Mouse (Mus musculus): ENCODE measurements around the gene Dpp3.
"Not testable (repeated sequence)": the region's sequence is repeated elsewhere in the genome, so short reads cannot be mapped to it uniquely, and the experiment has no call there.

Gene Dpp3

DNA sequence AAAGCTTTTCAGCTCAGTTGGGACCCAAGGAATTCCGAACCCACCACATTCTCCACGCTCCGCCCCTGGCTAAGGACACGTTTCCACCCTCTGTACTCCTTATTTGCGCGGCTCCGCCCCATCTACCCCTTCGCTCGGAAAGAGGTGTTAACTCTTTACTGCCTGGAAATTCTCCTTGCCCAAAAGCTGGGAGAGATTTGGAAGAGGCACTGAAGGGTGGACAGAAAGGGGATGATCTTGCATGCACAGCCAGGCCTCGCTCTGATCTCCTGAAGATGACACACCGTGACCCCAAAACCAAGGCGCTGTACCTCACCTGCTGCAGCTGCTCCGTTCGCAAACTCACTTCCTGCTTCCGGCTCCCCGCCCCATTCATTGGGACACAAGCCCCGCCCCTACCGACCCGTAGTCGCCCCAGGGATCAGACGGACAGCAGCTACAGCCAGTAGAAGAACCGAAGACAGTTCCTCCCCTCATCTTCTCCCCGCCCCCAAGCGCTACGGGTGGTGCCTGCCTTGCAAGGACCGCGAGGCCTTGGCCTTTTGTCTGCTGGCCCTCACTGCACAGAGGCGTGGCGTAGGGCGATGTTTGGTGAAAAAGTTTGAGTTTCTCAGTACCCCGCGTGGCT is at the start of gene Dpp3:
Gene Dpp3 (minus strand): TSS at position 384 of the 628 bp plus-strand sequence.
- peak; percentile 100 for DNase-seq

DNA sequence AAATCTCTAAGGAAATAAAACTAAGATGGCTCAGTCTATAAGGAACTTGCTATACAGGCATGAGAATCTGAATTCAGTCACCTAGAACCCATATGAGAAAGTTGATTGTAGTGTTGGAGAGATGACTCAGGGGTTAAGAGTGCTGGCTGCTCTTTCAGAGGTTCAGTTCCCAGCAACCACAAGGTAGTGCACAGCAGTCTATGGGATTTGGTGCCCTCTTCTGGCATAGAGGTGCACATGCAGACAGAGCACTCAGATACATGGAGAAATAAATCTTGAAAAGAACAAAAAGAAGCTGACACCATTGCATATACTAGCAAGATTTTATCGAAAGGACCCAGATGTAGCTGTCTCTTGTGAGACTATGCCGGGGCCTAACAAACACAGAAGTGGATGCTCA is 40.1 kb upstream of the Dpp3 start:
- DNase-seq: no peak

DNA sequence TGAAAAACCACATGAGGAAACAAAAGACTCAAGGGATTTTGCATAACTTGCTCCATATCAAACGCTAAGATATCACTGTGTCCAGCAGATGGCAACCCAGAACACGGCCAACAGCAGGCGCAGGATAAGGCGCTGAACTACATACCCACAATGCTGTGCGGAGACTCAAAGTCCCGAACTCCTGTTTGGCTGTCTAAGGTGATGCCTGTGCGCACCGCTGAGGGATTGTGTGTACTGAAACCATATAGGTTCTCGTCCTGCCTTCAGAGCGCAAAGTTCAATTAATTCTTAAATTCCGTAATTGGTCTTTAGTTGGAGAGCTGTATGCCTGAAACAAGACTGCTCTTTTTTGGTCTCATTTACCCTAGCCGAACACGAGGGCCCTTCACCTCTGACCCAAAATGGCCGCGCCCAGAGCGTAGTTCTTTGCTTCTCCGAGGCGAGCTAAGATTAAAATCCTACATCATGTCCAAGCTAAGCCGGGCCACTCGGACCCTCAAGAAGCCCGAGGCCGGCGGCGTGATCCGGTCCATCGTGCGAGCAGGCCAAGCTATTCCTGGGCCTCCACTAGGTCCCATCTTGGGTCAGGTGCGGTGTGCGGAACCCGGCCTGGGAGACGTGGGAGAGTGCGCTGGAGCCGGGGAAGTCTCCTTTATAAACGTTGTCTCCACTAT is 34.0 kb upstream of the Dpp3 start, which contains the start of gene Mrpl11:
Gene Mrpl11 (plus strand): TSS at position 220 of the 674 bp plus-strand sequence.
- peak; percentile 92 to 94 for DNase-seq

DNA sequence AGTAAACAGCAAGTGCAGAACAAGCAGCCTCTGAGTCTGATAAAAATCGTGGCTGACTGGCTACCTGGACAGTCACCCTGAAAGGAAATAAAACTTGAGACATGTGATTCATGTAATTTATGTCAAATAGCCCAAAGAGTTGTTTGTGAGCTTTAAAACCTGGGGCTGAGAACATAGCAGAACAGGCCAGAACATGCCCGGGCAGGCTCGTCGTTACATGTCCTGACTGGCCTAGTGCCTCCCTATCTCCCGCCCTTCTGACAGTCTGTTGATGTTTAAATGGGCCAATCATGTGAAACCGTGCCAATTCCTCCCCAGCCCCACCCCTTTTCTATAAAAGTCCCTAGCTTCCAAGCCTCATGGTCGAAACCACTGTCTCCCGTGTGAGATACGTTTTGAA is 20.6 kb upstream of the Dpp3 start:
- not testable (repeated sequence) for DNase-seq

DNA sequence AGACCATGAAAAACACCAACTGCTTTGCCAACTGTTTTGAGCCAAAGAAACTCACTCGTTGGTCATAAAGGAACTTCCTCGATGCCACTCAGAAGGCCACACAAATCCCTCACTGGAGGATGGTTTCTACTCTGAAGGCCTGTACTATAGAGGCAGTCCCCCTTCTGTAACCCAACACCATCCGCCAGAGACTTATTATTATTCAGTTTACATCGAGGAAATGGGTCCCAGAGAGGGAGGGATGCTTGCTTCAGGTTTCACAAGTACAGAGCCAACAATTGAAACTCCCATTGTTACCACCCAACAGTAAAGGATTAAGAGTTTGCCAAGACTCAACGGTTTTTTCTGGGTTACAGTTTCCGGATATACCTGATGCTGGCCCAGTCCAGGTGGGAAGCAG is 17.5 kb upstream of the Dpp3 start:
- DNase-seq: no peak

DNA sequence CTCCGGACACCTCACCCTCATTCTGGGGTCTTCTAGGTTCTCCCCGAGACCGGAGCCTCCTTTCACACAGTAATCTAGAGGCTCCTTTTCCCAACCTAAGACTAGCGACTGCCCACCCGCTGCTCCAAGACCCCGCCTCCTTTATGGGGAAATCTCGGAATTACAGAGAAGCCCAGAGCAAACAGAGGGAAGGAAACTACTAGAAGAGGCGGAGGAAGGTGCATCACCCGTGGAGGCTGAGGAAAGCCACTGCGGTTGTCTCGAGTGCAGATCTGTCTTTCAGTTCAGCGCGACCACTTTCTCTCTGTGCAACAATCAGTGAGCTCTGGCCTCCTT is 15.1 kb upstream of the Dpp3 start:
- no peak for DNase-seq

DNA sequence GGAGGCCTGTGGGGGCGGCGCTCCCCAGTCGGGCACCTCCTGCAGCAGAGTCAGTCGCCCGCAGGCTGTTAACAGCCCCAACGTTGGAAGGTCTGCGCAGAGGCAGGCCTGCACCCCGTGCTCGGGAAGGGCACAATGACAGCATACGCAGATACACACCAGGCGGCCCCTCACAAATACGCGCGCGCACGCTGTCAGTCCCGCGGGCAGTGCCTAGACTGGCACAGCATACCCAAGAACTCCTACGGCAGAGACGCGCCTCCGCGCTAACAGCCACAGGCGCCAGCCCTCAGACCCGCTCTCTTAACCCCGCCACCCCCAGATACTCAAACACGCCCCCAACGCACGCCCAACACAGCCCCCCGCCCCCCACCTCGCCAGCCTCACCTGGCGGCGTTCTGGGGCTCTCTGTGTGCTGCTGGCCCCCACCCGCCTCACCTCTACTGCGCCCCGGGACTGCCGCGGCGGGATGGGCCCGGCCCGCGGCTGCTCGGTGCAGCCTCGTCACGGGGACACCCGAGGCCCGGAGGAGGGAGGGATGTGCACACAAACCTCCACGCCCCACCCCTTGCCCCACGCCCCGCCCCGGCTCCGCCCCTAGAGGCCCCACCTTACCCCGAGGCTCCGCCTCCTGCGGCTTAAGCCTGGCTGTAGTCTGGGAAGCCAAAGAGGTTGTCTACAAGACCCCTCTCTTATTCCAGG is 14.6 kb upstream of the Dpp3 start, which contains the start of gene Peli3:
Gene Peli3 (minus strand): TSS at position 577 of the 702 bp plus-strand sequence.
- peak; percentile 92 to 93 for DNase-seq

DNA sequence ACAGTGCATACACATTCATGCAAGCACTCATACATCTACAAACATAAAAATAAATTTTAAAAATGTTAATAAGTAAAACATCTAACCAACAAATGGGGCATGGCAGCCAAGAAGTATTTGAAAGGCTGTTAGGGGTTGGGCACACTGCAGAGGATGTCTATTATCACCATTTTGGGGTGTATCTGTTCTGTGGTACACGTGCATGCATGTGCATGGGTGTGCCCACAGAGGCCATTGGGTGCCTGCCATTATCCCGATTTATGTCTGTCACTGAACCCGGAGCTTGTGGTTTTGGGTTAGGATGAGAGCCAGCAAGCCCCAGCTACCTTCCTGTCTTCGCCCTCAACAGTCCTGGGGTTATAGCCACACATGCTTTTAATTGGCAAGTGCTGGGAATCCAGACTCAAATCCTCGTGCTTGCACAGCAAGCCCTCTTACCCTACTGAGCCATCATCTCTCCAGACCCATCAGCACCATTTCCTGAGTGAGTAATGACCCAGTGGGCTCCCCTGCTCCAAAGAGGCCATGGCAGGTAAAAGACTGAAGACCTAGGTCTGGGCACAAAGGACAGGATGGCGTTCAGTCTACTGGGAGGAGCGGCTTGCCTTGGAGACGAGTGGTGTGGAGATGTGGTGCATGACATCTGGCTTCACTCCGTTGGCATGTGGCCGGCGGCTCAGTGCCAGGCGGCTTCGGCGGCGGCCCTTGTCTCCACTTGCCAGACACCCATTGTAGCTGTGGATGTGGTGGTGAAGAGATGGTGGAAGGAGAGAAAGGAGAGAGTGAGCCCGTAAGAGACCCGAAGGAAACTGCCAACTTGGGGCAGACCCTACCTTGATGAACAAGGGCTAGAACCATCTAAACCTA is 9.6 kb upstream of the Dpp3 start:
- DNase-seq: no peak

DNA sequence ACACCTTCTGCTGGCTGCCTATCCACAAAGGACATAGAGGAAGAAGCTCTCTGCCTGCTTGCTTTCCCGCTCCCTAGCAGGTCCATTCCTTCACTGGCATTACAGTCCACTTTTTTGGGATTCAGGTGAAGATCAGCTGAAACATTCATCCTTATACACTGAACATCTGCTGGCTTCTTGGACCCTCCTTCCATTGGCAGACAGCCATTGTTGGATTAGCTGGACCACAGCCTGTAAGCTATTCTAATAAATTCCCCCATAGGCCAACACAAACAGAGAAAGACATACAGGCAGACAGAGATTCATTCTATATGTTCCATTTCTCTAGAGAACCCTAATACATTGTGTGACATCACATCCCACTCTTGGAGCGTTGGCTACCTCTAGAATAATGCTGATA is 8.8 kb upstream of the Dpp3 start:
- no peak for DNase-seq

DNA sequence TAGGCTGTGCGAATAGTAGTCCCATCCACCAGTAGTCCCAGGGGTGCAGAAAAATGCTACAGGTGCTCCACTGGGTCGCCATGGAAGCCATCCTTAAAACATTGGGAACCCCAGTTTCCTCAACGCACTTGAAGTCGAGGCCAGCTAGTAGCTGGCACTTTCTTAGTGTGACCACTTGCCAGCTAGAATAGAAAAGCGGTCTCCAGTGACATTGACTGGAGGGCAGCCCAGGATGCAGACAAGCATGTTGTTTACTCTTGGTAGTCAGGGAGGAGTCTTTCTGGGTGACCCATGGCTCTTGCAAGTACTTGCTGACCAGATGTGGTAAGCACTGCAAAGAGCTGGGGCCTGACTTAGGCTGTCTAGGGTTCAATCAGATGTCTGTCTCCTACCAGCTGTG is 694 bp upstream of the Dpp3 start:
- DNase-seq: peak; percentile 15 to 28

DNA sequence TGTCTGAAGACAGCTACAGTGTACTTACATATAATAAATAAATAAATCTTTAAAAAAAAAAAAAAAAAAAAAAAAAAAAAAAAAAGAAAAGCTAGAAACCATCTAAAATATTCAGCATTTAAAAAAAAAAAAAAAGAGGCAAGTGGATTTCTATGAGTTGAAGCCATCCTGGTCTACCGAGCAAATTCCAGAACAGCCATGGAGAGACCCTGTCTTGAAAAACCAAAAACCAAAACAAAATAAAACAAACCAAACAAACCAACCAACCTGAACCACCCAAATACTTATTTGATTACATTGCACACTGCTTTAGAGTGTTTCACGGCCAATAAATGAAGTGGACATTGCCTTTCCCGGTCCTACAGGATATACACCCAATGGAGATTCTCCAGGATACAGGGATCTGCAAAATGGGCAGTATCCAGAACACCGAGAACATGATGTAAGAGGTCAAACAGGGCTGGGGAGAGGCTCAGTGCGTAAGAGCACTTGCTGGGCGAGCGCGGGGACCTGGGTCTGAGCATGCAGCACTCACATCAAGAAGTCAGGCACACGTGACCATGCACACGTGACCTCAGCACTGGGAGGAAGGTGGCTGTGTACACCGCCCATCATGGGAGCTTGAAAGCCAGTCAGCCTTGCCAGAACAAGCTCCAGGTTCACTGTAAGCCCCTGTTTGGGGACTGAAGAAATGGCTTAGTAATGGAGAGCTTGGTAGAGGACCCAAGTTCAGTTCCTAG is 2.8 kb downstream of the Dpp3 start:
- no peak for DNase-seq

DNA sequence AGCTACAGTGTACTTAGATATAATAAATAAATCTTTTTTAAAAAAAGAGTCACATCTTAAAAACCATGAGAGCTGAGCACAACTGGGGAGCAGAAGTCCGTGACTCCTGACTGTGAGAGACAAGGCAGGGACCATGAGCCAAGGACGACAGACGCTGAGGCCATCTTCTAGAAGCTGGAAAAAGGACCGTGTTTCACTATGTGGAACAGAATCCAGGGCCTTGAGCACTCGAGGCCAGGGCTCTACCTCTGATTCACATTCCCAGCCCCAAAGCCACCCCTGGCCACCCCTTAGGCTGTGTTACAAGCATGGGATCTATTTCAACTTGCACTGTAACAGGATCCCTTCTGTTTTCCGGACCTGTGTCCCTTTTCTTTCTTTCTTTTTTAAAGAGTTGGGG is 8.4 kb downstream of the Dpp3 start:
- DNase-seq: no peak

DNA sequence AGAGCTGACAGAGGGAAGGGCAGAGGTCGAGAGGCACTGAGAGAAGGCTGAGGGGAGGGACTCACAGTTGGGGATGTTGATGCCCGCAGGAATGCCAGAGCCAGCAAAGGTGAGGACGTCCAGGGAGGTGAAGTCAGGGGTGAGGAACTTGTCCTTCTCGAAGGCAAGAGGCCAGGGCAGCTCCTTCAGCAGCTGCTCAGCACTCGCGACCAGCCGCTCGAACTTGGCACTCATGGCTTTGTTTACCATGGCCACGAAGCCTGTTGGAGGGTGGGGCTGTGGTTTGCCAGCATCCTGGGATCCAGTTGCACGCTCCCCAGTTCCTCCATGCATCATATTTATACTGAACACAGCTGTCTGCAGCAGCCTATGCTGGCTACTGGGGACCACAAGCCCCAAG is 11.3 kb downstream of the Dpp3 start:
- DNase-seq: no peak

DNA sequence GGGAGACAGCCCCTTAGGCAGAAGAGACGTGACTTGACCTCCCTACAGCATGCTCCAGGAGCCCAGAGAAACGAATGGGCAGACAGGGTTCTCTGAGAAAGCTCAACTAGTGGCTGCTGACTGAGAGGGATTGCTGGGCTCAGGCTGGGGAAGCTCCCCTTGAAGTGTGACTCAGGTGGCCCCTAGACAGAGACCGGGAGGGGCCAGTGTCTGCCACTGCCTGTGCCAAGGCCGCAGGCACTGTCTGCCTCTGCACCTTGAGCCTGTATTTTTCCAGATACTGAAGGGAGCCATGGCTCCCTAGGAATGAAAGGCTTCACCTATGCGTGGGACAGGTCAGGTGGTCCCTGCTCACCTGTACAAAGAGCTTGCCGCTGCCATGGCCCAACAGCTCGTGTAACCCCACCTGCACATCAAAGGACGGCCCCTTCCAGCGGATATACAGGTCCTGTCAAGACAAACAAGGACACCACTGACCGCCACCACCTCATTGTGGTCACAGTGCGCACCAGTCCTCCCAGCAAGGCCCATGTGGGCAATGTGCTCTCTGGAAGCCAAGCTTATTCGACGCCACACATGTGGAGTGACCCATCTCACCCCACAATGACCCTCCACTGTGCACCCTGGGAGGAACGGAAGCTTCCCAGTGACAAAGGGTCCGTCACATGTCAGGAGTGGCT is 12.0 kb downstream of the Dpp3 start:
- no peak for DNase-seq

DNA sequence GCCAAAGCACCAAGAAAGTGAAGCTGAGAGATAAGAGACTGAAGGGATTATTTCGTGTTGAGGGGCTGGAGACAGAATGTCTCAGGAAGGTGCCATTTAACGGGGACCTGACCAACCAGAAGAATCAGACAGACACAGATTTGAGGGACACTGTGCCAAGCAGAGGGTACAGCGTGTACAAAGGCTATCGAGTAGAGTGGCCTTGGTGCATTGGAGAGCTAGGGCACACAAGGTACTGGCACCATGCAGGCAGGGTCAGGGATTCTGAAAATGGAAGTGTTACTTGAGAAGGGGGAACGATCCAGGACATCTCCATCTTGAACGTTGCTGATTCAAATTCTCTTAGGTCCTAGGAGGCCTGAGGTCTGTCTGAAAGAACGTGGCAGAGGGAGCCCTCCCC is 18.7 kb downstream of the Dpp3 start:
- no peak for DNase-seq

DNA sequence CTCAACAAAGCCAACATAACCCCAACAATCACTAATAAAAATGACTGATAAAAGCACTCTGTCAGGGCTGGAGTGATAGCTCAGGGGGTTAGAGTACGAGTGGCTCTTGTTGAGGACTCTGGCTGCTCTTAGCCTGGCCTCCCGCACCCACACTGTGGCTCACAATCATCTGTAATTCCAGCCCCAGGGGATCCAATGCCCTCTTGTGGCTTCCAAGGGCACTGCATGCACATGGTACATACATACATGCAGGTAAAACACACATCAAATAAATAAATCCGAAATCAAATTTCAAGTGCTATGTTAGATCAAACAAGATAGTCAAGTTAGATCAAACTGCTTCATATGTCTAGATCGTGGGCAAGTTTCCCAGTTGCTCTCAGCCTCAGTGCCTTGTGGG is 20.0 kb downstream of the Dpp3 start:
- DNase-seq: peak; percentile 59 to 63

DNA sequence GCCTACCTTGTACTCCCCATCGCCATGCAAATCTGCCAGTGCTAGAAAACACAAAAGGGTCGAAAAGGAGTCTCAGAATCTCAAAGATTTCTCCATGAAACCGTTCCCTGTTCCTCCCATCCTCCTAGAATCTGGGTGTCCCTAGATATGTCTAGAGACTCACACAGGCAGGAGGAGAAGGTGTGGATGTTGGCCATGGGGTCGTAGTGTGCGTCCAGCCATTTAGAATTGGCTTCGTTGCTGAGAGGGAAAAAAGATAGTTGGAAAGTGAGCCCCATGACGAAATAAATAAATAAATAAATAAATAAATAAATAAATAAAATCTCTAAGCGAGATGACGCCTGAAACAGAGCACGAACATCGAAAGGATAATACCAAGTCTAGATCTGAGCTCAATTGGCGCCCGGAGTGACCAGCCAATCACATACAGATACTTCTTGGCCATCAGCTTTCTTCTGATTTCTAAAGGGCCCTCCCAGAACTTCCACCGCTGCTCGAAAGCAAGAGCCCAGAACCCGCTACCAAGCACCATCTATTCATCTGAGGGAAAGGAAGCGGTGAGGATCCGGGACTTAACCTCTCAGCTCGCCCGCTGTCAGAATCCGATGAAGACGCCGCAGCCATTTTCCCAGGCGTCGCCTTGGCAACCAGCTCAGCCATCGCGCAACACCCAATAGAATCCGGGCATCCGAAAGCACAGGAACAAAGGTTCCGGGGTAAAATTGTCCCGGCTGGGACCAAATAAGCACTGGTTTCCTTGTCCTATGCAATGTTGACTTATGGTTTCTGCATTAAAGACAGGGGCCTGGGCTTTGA is 21.9 kb downstream of the Dpp3 start, which contains the start of gene Bbs1:
Gene Bbs1 (minus strand): TSS at position 650 of the 816 bp plus-strand sequence.
- DNase-seq: peak; percentile 89 to 90

DNA sequence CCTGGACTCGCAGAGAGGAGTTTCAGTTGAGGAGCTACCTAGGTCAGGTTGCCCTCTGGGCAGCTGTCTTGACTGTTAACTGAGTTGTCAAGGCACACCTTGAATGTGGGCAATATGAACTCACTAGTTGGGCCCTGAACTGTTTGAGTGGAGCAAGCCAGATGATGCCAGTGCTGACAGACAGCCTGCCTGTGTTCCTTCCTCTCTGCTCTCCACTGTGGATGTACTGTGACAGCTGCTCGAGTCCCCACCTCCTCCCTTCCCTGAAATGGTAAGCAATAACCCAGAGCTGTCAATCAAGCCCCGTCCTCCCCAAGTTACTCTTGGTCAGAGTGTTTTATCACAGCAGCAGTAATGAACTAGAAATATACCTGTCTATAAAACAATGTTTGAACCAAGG is 28.2 kb downstream of the Dpp3 start:
- DNase-seq: no peak

DNA sequence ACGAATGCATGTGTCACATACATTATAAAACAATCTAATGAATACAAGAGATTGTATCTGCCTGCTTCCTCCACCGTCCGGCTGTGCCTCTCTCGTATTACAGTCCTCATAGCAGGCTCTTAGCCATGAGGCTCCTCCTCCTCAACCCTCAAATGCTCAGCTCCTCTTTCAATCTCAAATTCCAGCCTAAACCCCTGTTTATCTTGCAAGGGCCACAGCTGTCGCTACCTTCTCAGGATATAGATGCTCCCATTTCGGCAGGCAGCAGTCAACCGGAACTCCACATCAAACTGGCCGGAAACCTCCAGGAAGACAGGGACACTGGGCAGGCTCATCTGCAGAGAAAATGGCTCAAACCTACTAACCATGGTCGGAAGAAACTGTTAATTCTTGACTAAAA is 29.1 kb downstream of the Dpp3 start:
- DNase-seq: no peak

DNA sequence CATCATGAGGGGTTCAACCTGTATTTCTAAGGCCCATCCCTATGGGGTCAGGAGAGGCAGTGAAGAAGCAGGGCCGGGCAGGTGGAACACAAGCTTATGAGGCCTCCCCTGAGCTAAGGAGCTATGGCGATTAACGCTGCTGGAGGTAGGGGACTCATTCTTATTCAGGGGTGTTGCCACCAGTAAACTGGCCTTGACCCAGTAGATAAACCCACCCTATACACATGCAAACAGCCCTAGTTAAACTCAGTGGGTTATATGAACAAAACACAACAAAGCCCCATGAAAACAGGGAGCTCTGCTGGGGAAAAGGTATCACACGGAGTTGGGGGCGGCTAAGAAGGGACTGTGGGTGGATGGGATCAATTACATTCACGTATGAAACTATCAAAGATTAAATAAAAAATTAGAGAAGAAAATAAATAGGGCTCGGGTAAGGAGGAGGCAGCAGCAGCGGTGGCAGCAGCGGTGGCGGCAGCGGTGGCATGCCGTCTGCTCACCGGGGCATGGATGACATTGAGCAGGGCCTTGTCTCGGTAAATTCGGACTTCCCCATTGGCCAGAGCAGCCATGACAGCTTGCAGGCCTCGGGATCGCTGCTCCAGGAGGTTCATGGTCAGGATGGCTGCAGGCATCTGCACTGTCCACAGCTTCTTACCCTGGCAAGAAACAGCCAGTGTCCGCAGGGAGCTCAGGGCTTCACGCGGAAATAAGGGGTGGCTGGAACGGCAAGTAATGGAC is 31.1 kb downstream of the Dpp3 start:
- DNase-seq: peak; percentile 16 to 39

Measured in kidney, postnatal 4 days (tissue).